In genomic region chr6:146245888-146246287, GRCm38 (mm10) we compare ENCODE assay signal across 17 mouse cellular contexts.
"Had no signal": no experiment of that assay in that cellular context is flagged by ENCODE, and none has a peak within 500 bp of the region (broad histone marks: within the 10 kb centered on the region; RNA-seq: fewer than 3 reads in every experiment).

No protein-coding gene starts in this region.

- H3K4me1 ChIP-seq: lung, embryonic 15.5 days; midbrain, embryonic 12.5 days; neural tube, embryonic 15.5 days had no signal

- H3K9ac ChIP-seq: liver, embryonic 13.5 days; liver, postnatal 0 days; lung, embryonic 15.5 days; midbrain, embryonic 12.5 days; neural tube, embryonic 15.5 days had no signal

- H3K4me3 ChIP-seq: layer of hippocampus, adult 2 months; liver, embryonic 13.5 days; lung, embryonic 15.5 days; megakaryocyte, embryonic 14.5 days; midbrain, embryonic 12.5 days; neural tube, embryonic 15.5 days had no signal

- H3K9me3 ChIP-seq: liver, embryonic 13.5 days; lung, embryonic 15.5 days; midbrain, embryonic 12.5 days had no signal

- H3K4me2 ChIP-seq: liver, embryonic 13.5 days; lung, embryonic 15.5 days; midbrain, embryonic 12.5 days; neural tube, embryonic 15.5 days had no signal

- ATAC-seq: liver, postnatal 0 days had no signal

- H3K27ac ChIP-seq: layer of hippocampus, adult 2 months; liver, embryonic 13.5 days; lung, embryonic 15.5 days; macrophage; midbrain, embryonic 12.5 days; neural tube, embryonic 15.5 days had no signal

- DNase-seq: kidney, adult 18-20 months; kidney, postnatal 10 days; kidney, postnatal 4 days; left cerebral cortex, postnatal 4 days; liver; liver, embryonic 13.5 days; liver, postnatal 0 days; lung, postnatal 14 days; right cerebral cortex, adult 18-20 months; spleen, adult 18-20 months; thymus, postnatal 36 days had no signal

- H3K36me3 ChIP-seq: liver, embryonic 13.5 days; lung, embryonic 15.5 days; midbrain, embryonic 12.5 days; neural tube, embryonic 15.5 days had no signal

- H3K27me3 ChIP-seq: liver, embryonic 13.5 days; lung, embryonic 15.5 days; megakaryocyte, embryonic 14.5 days; midbrain, embryonic 12.5 days; neural tube, embryonic 15.5 days had no signal
